Mouse (Mus musculus) olfactory bulb, adult 2 months (tissue): ENCODE measurements around the gene Ssb.

Experiments used
- CTCF ChIP-seq: fragments of 200-500 bp; IDR thresholded peaks from 2 replicates; pipeline ENCODE4 v1.5.1; 2012; ENCODE audit warnings: low read depth, mild to moderate bottlenecking, low read length, moderate library complexity; ENCODE audit not compliant: insufficient read depth
- POLR2A ChIP-seq: fragments of 200-500 bp; IDR thresholded peaks from 2 replicates; pipeline ENCODE4 v1.6.1; 2012; ENCODE audit warnings: mild to moderate bottlenecking, low read depth, low read length, moderate library complexity; ENCODE audit not compliant: insufficient read depth

- no peak for TF ChIP-seq POLR2A
- TF ChIP-seq CTCF = no peak
Measured at GRCm38 (mm10) chr2:69837996-69838395, 23.4 kb upstream of the Ssb start.
